Mouse (Mus musculus): ENCODE measurements around the gene Olfr430.
A peak's percentile ranks its signal among the peaks of the same experiment; 100 is the strongest.
"Not testable (repeated sequence)": the region's sequence is repeated elsewhere in the genome, so short reads cannot be mapped to it uniquely, and the experiment has no call there.

The Olfr430 gene

DNA sequence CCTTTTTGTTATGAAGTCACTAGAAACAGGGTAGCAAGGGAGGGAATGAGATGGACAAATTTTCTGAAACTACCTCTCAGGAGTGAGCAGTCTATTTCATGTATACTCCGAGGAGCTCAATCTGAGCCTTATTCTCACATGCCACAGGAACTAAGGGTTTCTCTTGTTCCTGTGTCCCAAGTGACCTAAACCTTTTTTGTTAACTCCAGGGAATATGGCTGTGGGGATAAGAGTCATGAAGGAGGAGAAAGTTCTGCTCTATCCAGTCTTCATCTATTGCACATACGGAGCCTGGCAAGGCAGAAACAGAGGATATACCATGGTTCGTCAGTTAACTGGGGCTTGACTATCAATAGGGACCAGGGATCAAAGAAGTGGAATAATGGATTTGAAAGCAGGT is at the start of gene Olfr430:
Olfr430 (plus strand) TSS at position 301 of the 400 bp plus-strand sequence.
- DNase-seq (ENCODE audit: low spot score) = no peak

- DNase-seq (ENCODE audit: low spot score) = no peak
Measured at GRCm38 (mm10) chr1:174031698-174032097, 34.7 kb upstream of the Olfr430 start, which contains the start of gene Ifi205. Gene Ifi205, minus strand, starts transcription at chr1:174031810.

DNA sequence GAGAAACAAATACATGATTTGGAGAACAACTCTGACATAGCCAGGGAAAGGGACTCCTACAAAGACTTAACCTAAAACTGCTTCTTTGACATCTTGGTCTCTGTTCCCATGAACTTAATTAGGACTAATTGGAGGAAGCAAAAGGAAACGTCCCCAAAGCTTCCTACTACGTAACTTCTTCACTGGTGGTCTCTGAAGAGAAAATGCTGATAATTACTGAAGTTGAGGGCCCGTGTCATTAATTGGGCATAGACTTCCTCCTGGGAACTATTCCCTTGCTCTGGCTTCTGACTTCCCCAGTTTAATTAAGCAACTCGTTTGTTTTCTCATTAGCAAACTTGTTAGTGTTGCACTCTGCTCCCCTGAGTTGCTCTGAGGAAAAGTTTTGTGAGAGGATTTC is 30.6 kb upstream of the Olfr430 start:
- no peak for DNase-seq (ENCODE audit: low spot score)

- DNase-seq (ENCODE audit: low spot score) = no peak
Measured at GRCm38 (mm10) chr1:174038480-174038879, 27.9 kb upstream of the Olfr430 start.

GRCm38 (mm10) chr1:174040523-174041177 is 25.8 kb upstream of the Olfr430 start, which contains the start of gene Olfr433:
Gene Olfr433, plus strand, starts transcription at chr1:174040705.
- peak; percentile 72 for DNase-seq (ENCODE audit: low spot score)

DNA sequence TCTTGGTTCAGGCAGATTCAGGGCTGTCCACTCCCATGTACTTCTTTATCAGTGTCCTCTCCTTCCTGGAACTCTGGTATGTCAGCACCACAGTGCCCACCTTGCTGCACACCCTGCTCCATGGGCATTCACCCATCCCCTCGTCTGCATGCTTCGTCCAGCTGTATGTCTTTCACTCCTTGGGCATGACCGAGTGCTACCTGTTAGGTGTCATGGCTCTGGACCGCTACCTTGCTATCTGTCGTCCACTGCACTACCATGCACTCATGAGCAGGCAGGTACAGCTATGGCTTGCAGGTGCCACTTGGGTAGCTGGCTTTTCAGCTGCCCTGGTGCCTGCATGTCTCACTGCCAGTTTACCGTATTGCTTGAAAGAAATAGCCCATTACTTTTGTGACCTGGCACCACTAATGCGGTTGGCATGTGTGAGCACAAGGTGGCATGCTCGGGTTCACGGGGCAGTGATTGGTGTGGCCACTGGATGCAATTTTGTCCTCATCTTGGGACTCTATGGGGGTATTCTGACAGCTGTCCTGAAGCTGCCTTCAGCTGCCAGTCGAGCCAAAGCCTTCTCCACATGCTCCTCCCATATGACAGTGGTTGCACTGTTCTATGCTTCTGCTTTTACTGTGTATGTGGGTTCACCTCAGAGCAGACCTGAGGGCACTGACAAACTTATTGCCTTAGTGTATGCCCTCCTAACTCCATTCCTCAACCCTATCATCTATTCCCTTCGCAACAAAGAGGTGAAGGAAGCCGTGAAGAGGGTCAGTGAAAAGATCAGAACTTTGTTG is 24.1 kb upstream of the Olfr430 start:
- DNase-seq (ENCODE audit: low spot score) = not testable (repeated sequence)

GRCm38 (mm10) chr1:174044431-174044830 is 22.0 kb upstream of the Olfr430 start:
- no peak for DNase-seq (ENCODE audit: low spot score)

DNA sequence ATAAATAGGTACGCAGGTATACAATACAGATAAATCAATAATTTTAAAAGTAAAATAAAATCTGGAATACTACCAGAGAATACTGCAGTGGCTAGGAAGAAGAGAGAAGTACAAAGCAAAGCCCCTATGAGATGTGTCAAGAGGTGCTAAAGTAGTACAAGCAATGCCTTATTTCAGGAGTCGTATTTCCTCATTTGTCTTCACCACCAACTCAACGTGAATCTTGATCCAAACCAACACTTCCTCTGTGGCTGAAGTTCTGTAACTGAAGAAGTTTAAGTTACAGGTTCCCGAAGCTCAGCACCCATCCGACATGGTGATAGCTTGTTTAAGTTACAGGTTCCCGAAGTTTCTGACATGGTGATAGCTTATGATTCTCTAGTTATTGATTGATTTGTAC is 18.2 kb upstream of the Olfr430 start:
- DNase-seq (ENCODE audit: low spot score) = not testable (repeated sequence)

DNA sequence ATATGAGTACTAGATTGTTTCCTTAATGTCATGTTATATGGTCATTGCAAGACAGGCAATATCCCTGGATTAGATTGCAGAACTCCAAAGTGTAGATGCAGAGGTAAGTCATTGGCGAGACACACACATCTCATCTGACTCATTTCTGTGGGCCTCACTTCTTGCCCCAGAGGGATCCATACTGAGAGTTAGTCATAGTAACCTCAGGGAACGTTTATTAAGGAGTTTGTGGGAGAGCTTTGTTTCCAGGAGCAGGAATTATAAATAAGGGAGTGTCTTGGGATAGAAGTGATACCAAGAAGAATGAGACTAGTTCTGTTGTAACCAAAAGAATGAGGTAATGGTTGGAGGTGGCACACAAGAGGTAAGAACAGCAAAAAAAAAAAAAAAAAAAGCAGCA is 17.5 kb upstream of the Olfr430 start, which contains the start of gene Olfr432:
Olfr432 (plus strand) TSS at position 313 of the 400 bp plus-strand sequence.
- DNase-seq (ENCODE audit: low spot score) = no peak

GRCm38 (mm10) chr1:174049357-174049756 is 17.0 kb upstream of the Olfr430 start:
- not testable (repeated sequence) for DNase-seq (ENCODE audit: low spot score)

GRCm38 (mm10) chr1:174050532-174050931 is 15.9 kb upstream of the Olfr430 start:
- DNase-seq (ENCODE audit: low spot score) = no peak

DNA sequence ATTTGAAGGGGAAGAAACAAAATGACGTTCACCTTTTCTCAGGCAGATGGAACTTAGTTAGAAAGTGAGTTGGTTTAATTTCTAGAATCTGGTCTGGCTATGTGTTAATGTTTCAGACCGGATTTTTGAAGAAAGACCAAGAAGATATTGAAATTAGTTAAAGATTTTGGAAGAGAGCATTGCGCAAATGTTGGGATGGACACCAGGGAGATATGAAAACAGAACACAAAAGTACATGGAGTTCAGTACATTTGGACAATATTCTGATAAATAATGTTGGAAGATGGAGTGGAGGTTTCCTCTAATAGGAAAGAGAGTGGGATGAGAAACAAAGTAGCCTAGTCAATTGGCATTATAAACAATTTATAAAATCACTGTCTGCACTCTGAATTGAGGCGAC is 14.9 kb upstream of the Olfr430 start:
- no peak for DNase-seq (ENCODE audit: low spot score)

GRCm38 (mm10) chr1:174051931-174052536 is 14.4 kb upstream of the Olfr430 start:
- no peak for DNase-seq (ENCODE audit: low spot score)

DNA sequence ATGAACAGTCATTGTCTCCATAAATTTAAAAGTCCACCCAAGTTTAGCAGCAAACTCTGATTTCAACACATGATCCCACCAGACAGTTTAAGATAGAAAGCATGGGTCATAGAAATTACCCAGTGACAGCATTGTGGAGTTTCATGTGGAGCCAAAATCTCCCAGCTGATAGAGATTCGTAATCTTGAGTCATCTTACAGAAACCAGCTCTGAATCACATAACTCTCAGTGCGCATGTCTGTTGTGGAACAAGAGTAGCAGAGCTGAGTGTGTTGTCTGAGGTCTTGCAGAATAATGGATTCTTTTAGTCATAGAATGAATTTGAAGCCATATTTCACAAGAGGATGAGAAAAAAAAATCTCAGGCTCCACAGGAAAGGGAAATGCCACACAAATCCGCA is 13.4 kb upstream of the Olfr430 start:
- no peak for DNase-seq (ENCODE audit: low spot score)

DNA sequence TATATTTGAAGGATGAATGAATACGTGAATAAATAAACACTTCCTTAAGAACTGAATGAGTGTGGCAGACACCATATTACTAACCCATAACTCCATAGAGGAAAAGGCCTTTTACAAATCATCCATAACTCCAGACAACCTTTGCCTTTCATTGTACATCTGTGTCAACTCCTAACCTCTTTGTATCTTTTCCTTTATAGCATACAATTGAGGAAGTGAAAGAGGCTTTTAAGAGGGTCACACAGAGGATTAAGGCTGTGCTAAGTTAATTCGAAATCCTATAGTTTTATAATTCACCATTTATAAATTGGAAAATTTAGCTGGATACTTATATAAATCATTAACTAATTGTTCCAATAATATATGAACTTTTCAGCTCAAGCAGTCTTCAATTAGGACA is 11.2 kb upstream of the Olfr430 start:
- DNase-seq (ENCODE audit: low spot score) = no peak

GRCm38 (mm10) chr1:174084031-174084430 is 17.6 kb downstream of the Olfr430 start, which contains the start of gene Olfr429:
Gene Olfr429, plus strand, starts transcription at chr1:174084331.
- no peak for DNase-seq (ENCODE audit: low spot score)

- no peak for DNase-seq (ENCODE audit: low spot score)
Measured at GRCm38 (mm10) chr1:174096591-174096990, 30.2 kb downstream of the Olfr430 start, which contains the start of gene Olfr427. Gene Olfr427, plus strand, starts transcription at chr1:174096891.

GRCm38 (mm10) chr1:174103735-174104134 is 37.3 kb downstream of the Olfr430 start:
- DNase-seq (ENCODE audit: low spot score) = no peak

DNA sequence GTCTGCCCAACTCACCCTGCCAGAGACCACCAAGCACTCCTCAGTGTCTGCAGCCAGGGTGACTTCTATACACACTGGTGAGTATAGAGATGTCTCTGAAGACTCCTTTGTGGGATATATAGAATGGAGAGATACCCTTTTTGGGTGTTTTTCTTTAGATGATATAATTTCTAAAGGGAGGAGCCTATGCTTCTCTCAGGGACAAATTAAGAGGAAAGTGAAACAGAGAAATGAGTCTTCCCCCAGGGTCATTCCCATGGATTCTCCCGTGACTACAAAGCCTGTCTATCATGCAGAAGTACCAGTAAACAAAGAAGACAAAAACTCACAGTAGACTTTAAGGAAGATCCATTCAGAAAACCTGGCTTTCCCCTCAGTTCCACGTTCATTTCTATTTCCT is 54.7 kb downstream of the Olfr430 start, which contains the start of gene Olfr231:
Olfr231 (minus strand) TSS at position 101 of the 400 bp plus-strand sequence.
- no peak for DNase-seq (ENCODE audit: low spot score)
